Mouse (Mus musculus) liver, embryonic 14.5 days (tissue): ENCODE measurements around the gene Klf8. TPM values are rescaled to one million over a fixed set of nuclear protein-coding genes. Genes with fewer than 3 reads are reported as not detected.

Experiments used
- ATAC-seq: fragments of 200-750 bp; cut with Nextera tagmentation; 2 replicates; pipeline ENCODE4 v1.8.0; 2017; ENCODE audit warnings: moderate number of reproducible peaks, mild to moderate bottlenecking, moderate library complexity; ENCODE audit not compliant: insufficient read depth
- DNase-seq, 3 experiments: peaks; one replicate each; pipeline ENCODE4 v3.0.0-alpha.2; 2012 to 2013; ENCODE audit warnings: low read depth in 3 of 3, low spot score in 3 of 3
- H3K27ac ChIP-seq: fragments of 300-500 bp; sonication (generic); 2 replicates; pipeline ENCODE4 v1.5.1; 2014; ENCODE audit warnings: moderate library complexity, mild to moderate bottlenecking, control low read depth, inconsistent platforms
- H3K27me3 ChIP-seq: fragments of 300-500 bp; sonication (generic); 2 replicates; pipeline ENCODE4 v1.6.1; 2014; ENCODE audit warnings: mild to moderate bottlenecking, low read length, moderate library complexity; ENCODE audit not compliant: control insufficient read depth, insufficient read depth
- H3K36me3 ChIP-seq: fragments of 300-500 bp; sonication (generic); replicated peaks from 2 replicates; pipeline ENCODE4 v1.6.1; 2014; ENCODE audit warnings: low read depth; ENCODE audit not compliant: control insufficient read depth, insufficient read depth
- H3K4me1 ChIP-seq, 2 experiments: fragments of 200-500 bp in 1 of 2; fragments of 300-500 bp in 1 of 2; sonication (generic) in 1 of 2; replicated peaks; 2 replicates each; pipeline ENCODE4 v1.6.1; 2012 to 2014; ENCODE audit warnings: antibody characterized with exemption in 1 of 2, inconsistent platforms in 1 of 2, low read length in 1 of 2; ENCODE audit not compliant: control insufficient read depth in 2 of 2, insufficient read depth in 2 of 2
- H3K4me2 ChIP-seq: fragments of 300-500 bp; sonication (generic); 2 replicates; pipeline ENCODE4 v1.6.1; 2014; ENCODE audit warnings: low read depth, mild to moderate bottlenecking, control low read depth, moderate library complexity
- H3K4me3 ChIP-seq, 2 experiments: fragments of 200-500 bp in 1 of 2; fragments of 300-500 bp in 1 of 2; sonication (generic) in 1 of 2; 2 replicates each; pipeline ENCODE4 v1.5.1; 2012 to 2014; ENCODE audit warnings: low read depth in 2 of 2, low read length in 2 of 2, mild to moderate bottlenecking in 2 of 2, control low read depth in 1 of 2, inconsistent platforms in 1 of 2, moderate library complexity in 1 of 2; ENCODE audit not compliant: insufficient read depth in 1 of 2
- H3K9ac ChIP-seq: fragments of 300-500 bp; sonication (generic); replicated peaks from 2 replicates; pipeline ENCODE4 v1.6.1; 2014; ENCODE audit warnings: mild to moderate bottlenecking, control low read depth, moderate library complexity
- H3K9me3 ChIP-seq: fragments of 300-500 bp; sonication (generic); 2 replicates; pipeline ENCODE4 v1.6.1; 2016; ENCODE audit warnings: low read length, mixed read lengths; ENCODE audit not compliant: control insufficient read depth
- CTCF ChIP-seq: IDR thresholded peaks from 2 replicates; pipeline ENCODE4 v1.5.1; 2016; ENCODE audit warnings: antibody characterized with exemption, low read depth, control low read depth
- EP300 ChIP-seq: IDR thresholded peaks from 2 replicates; pipeline ENCODE4 v1.6.1; 2016; ENCODE audit warnings: antibody characterized with exemption, low read depth
- WGBS: fragments of 180-500 bp; shearing (Covaris S2); extraction: QIAGEN DNeasy Blood & Tissue Kit; methylation state at CpG from one replicate; pipeline ENCODE4 v1.1.7; 2014; ENCODE audit not compliant: insufficient replicate concordance; 5-methylcytosine and 5-hydroxymethylcytosine counted together
- polyA plus RNA-seq, 2 experiments: library from polyadenylated mRNA; depleted of rRNA in 1 of 2; stranded (reverse) in 1 of 2; unstranded in 1 of 2; fragments of >200 nt; fragmentation: Nextera tagmentation in 1 of 2; extraction: Ambion mirVana in 1 of 2; gene quantifications; 2 replicates each; pipeline versions ENCODE4 v1.2.1 to v1.2.3; 2012 to 2014

Klf8 gene
- polyA plus RNA-seq, 2 experiments = 0.24 to 0.25 TPM

GRCm38 (mm10) chrX:153433659-153434293, 196.5 kb downstream of the Klf8 start:
- H3K27me3 ChIP-seq = no peaks in the 10 kb centered on the region
- no peak for DNase-seq
- H3K36me3 ChIP-seq = no peaks in the 10 kb centered on the region
- no peak for TF ChIP-seq CTCF
- no peak for TF ChIP-seq EP300
- H3K4me3 ChIP-seq = no peak overlapping the region
- no peak for ATAC-seq
- H3K9ac ChIP-seq = no peak overlapping the region
- no peaks in the 10 kb centered on the region for H3K4me1 ChIP-seq
- H3K9me3 ChIP-seq = no peaks in the 10 kb centered on the region
- H3K4me2 ChIP-seq = no peak overlapping the region
- H3K27ac ChIP-seq = no peak overlapping the region
- 46% methylated on average over 5 of the region's 5 CpGs for WGBS

DNA sequence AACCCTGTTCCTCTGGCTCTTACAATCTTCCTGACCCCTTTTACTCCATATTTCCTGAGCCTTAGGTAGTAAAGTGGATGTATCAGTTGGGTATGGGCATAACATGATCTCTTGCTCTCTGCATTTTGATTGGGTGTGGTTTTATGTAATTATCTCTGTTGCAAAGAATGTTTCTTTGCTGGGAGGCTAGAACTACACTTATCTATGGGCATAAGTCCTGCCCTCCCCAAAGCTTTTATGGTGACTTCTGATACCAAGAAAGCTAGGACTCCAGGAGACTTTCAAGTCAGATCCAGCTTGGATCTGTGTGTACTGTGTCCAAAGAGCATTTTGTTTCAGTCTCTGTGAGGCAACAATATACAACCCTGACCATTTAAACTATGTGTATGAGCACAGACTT, 202.3 kb downstream of the Klf8 start:
- no peak for TF ChIP-seq EP300
- no peak for TF ChIP-seq CTCF
- Histone ChIP-seq H3K36me3 (no peaks in the 10 kb centered on the region), H3K9me3 (no peaks in the 10 kb centered on the region), H3K9ac (no peak overlapping the region), H3K4me3 (no peak overlapping the region), H3K27ac (no peak overlapping the region), H3K4me1 (no peaks in the 10 kb centered on the region), H3K4me2 (no peak overlapping the region), H3K27me3 (no peaks in the 10 kb centered on the region)
- no peak for DNase-seq
- ATAC-seq = peak; percentile 55

GRCm38 (mm10) chrX:153440018-153440417, 202.8 kb downstream of the Klf8 start:
- no peaks in the 10 kb centered on the region for H3K9me3 ChIP-seq
- WGBS = 64% methylated on average over 3 of the region's 3 CpGs
- no peak overlapping the region for H3K4me2 ChIP-seq
- TF ChIP-seq CTCF = no peak
- TF ChIP-seq EP300 = no peak
- H3K4me1 ChIP-seq = no peaks in the 10 kb centered on the region
- H3K36me3 ChIP-seq = no peaks in the 10 kb centered on the region
- ATAC-seq (no peak), DNase-seq (no peak)
- H3K9ac ChIP-seq = no peak overlapping the region
- no peak overlapping the region for H3K27ac ChIP-seq
- no peak overlapping the region for H3K4me3 ChIP-seq
- no peaks in the 10 kb centered on the region for H3K27me3 ChIP-seq

Other genes starting within 250 kb of the Klf8 start
- 0.12 and 0.17 TPM in 2 replicates for gene Usp51, start 231.0 kb upstream of the Klf8 start, polyA plus RNA-seq (2012; rRNA removed)
- gene Usp51, start 231.0 kb upstream of the Klf8 start, polyA plus RNA-seq (2014; fragmentation: Nextera tagmentation; extraction: Ambion mirVana) = 0.14 and 0.46 TPM in 2 replicates
- gene Mageh1, start 199.9 kb upstream of the Klf8 start, polyA plus RNA-seq (2012; rRNA removed) = 4.4 and 4.5 TPM in 2 replicates
- gene Mageh1, start 199.9 kb upstream of the Klf8 start, polyA plus RNA-seq (2014; fragmentation: Nextera tagmentation; extraction: Ambion mirVana) = 5.6 and 5.8 TPM in 2 replicates
- gene Foxr2, start 118.7 kb upstream of the Klf8 start, polyA plus RNA-seq (2012; rRNA removed) = not detected in 2 replicates
- gene Foxr2, start 118.7 kb upstream of the Klf8 start, polyA plus RNA-seq (2014; fragmentation: Nextera tagmentation; extraction: Ambion mirVana) = not detected in 2 replicates
- 0.62 and 1.3 TPM in 2 replicates for gene Rragb, start 97.5 kb upstream of the Klf8 start, polyA plus RNA-seq (2012; rRNA removed)
- 0.38 and 0.50 TPM in 2 replicates for gene Rragb, start 97.5 kb upstream of the Klf8 start, polyA plus RNA-seq (2014; fragmentation: Nextera tagmentation; extraction: Ambion mirVana)